Mouse (Mus musculus) embryo, embryonic 10.5 days (tissue): ENCODE measurements at regions not wholly inside any gene's neighbourhood (a gene's known extent, or its start where the extent isn't known, plus 50 kb on each side); places are given as distances from the start of the nearest gene placed in this dataset.

Source experiments
- DNase-seq: peaks from one replicate; pipeline ENCODE4 v3.0.0-alpha.2; 2015; ENCODE audit warnings: low spot score

GRCm38 (mm10) chr13:59228059-59228830 lies 356.8 kb downstream of the Agtpbp1 start:
- DNase-seq = no peak

- no peak for DNase-seq
Measured at GRCm38 (mm10) chr13:59227523-59228058, 357.4 kb downstream of the Agtpbp1 start.

- DNase-seq = no peak
Measured at GRCm38 (mm10) chr13:59220587-59220986, 364.4 kb downstream of the Agtpbp1 start.

GRCm38 (mm10) chr13:59220156-59220555 lies 364.9 kb downstream of the Agtpbp1 start:
- DNase-seq = peak; percentile 74

GRCm38 (mm10) chr13:59216686-59217298 lies 368.2 kb downstream of the Agtpbp1 start:
- DNase-seq = no peak

GRCm38 (mm10) chr13:59212296-59212701 lies 372.7 kb downstream of the Agtpbp1 start:
- no peak for DNase-seq

GRCm38 (mm10) chr13:59210828-59211227 lies 374.2 kb downstream of the Agtpbp1 start:
- DNase-seq = peak; percentile 42

GRCm38 (mm10) chr13:59206186-59206585 lies 378.8 kb downstream of the Agtpbp1 start:
- no peak for DNase-seq

GRCm38 (mm10) chr13:59204506-59204905 lies 380.5 kb downstream of the Agtpbp1 start:
- no peak for DNase-seq

- DNase-seq = no peak
Measured at GRCm38 (mm10) chr13:59196311-59196710, 388.7 kb downstream of the Agtpbp1 start.

- no peak for DNase-seq
Measured at GRCm38 (mm10) chr13:59188431-59188830, 382.1 kb downstream of the Ntrk2 start.
